Mouse (Mus musculus): ENCODE data around the gene Tmem38a. TPM values are rescaled to one million over a fixed set of nuclear protein-coding genes. Genes with fewer than 3 reads are reported as not detected.
A peak's percentile ranks its signal among the peaks of the same experiment; 100 is the strongest.

Tmem38a gene
- total RNA-seq (2021): 1,000 to 10,000 TPM; 1,133 to 1,242 TPM
- long read RNA-seq, experiment 1, transcript Tmem38a-201 (6 exons, 2,124 nt): major isoform, 2,000 of 2,290 reads
- long read RNA-seq, experiment 1, partial matches to known transcripts: 30 of 2,290 reads
- long read RNA-seq, experiment 1, other reads (novel, unspliced or antisense): 259 of 2,290 reads
- long read RNA-seq, experiment 2, transcript Tmem38a-201 (6 exons, 2,124 nt): major isoform, 2,180 of 2,481 reads
- long read RNA-seq, experiment 2, partial matches to known transcripts: 40 of 2,481 reads
- long read RNA-seq, experiment 2, other reads (novel, unspliced or antisense): 260 of 2,481 reads

- DNase-seq: peak; percentile 90
- intact Hi-C loops (cut with DNase I; ENCODE audit: low total_unique reads): no loop called here
Measured at GRCm38 (mm10) chr8:72571611-72572473, at the start of gene Tmem38a. TSS of gene Tmem38a (plus strand) at chr8:72572055.

- intact Hi-C loops (cut with DNase I; ENCODE audit: low total_unique reads): no loop called here
- DNase-seq: no peak
Measured at GRCm38 (mm10) chr8:72532103-72532502, 39.8 kb upstream of the Tmem38a start.

- no peak for DNase-seq
- intact Hi-C loops (cut with DNase I; ENCODE audit: low total_unique reads): no loop called here
Measured at GRCm38 (mm10) chr8:72534888-72535287, 37.0 kb upstream of the Tmem38a start.

GRCm38 (mm10) chr8:72539234-72539633, 32.6 kb upstream of the Tmem38a start:
- no peak for DNase-seq

GRCm38 (mm10) chr8:72547122-72547801, 24.6 kb upstream of the Tmem38a start:
- peak; percentile 22 for DNase-seq
- intact Hi-C loops (cut with DNase I; ENCODE audit: low total_unique reads): loop anchor here (10.0 kb wide), 1 partner anchor 52 kb away; the partner anchor contains the start of gene Slc35e1

More at GRCm38 (mm10) chr8:72539234-72539633, 32.6 kb upstream of the Tmem38a start:
- intact Hi-C loops (cut with DNase I; ENCODE audit: low total_unique reads): no loop called here

GRCm38 (mm10) chr8:72547802-72548643, 23.8 kb upstream of the Tmem38a start, which contains the start of gene Med26:
TSS of gene Med26 (minus strand) at chr8:72548270.
- intact Hi-C loops (cut with DNase I; ENCODE audit: low total_unique reads): loop anchor here (10.0 kb wide), 1 partner anchor 53 kb away; the partner anchor contains the start of gene Slc35e1
- peak; percentile 98 for DNase-seq

- peak; percentile 56 for DNase-seq
Measured at GRCm38 (mm10) chr8:72548644-72549313, 23.1 kb upstream of the Tmem38a start.

GRCm38 (mm10) chr8:72549314-72549892, 22.5 kb upstream of the Tmem38a start:
- DNase-seq: no peak
- intact Hi-C loops (cut with DNase I; ENCODE audit: low total_unique reads): loop anchor here (10.0 kb wide), 1 partner anchor 55 kb away; the partner anchor contains the start of gene Slc35e1

More at GRCm38 (mm10) chr8:72548644-72549313, 23.1 kb upstream of the Tmem38a start:
- intact Hi-C loops (cut with DNase I; ENCODE audit: low total_unique reads): loop anchor here (10.0 kb wide), 1 partner anchor 54 kb away; the partner anchor contains the start of gene Slc35e1

GRCm38 (mm10) chr8:72555770-72556169, 16.1 kb upstream of the Tmem38a start:
- DNase-seq: no peak
- intact Hi-C loops (cut with DNase I; ENCODE audit: low total_unique reads): no loop called here

- intact Hi-C loops (cut with DNase I; ENCODE audit: low total_unique reads): no loop called here
- no peak for DNase-seq
Measured at GRCm38 (mm10) chr8:72561111-72561689, 10.7 kb upstream of the Tmem38a start.

- intact Hi-C loops (cut with DNase I; ENCODE audit: low total_unique reads): no loop called here
- DNase-seq: no peak
Measured at GRCm38 (mm10) chr8:72565970-72566369, 5.9 kb upstream of the Tmem38a start.

- intact Hi-C loops (cut with DNase I; ENCODE audit: low total_unique reads): no loop called here
- DNase-seq: peak; percentile 97
Measured at GRCm38 (mm10) chr8:72570633-72571610, 933 bp upstream of the Tmem38a start, which contains the start of gene Smim7. TSS of gene Smim7 (minus strand) at chr8:72571088.

- peak; percentile 70 for DNase-seq
- intact Hi-C loops (cut with DNase I; ENCODE audit: low total_unique reads): no loop called here
Measured at GRCm38 (mm10) chr8:72572507-72572906, 652 bp downstream of the Tmem38a start.

GRCm38 (mm10) chr8:72573450-72573849, 1.6 kb downstream of the Tmem38a start:
- intact Hi-C loops (cut with DNase I; ENCODE audit: low total_unique reads): no loop called here
- no peak for DNase-seq

- intact Hi-C loops (cut with DNase I; ENCODE audit: low total_unique reads): no loop called here
- DNase-seq: no peak
Measured at GRCm38 (mm10) chr8:72575915-72576314, 4.1 kb downstream of the Tmem38a start.

GRCm38 (mm10) chr8:72577266-72577665, 5.4 kb downstream of the Tmem38a start:
- no peak for DNase-seq
- intact Hi-C loops (cut with DNase I; ENCODE audit: low total_unique reads): no loop called here

Data from gastrocnemius, postnatal 14 days (tissue).